Mouse (Mus musculus): ENCODE measurements around the gene Cmip. TPM values are rescaled to one million over a fixed set of nuclear protein-coding genes. Genes with fewer than 3 reads are reported as not detected.

Gene Cmip
- polyA plus RNA-seq, 1 experiment from 2014 or later, result 8.2 TPM

GRCm38 (mm10) chr8:117284768-117285484, 28.1 kb downstream of the Cmip start:
- Histone ChIP-seq H3K27ac (no peak overlapping the region), H3K9me3 (replicated peaks) (no peaks in the 10 kb centered on the region), H3K4me3 (no peak overlapping the region), H3K36me3 (peaks cover 23% of the 10 kb centered on the region), H3K27me3 (ENCODE audit: low read depth, poor library complexity, severe bottlenecking) (no peaks in the 10 kb centered on the region), H3K4me1 (peaks cover 47% of the 10 kb centered on the region)
- DNase-seq (ENCODE audit: low spot score), result no peak
- 87% methylated on average over 9 of the region's 9 CpGs for WGBS

GRCm38 (mm10) chr8:117287966-117288365, 31.1 kb downstream of the Cmip start:
- Histone ChIP-seq H3K9me3 (replicated peaks) (no peaks in the 10 kb centered on the region), H3K27me3 (ENCODE audit: low read depth, poor library complexity, severe bottlenecking) (no peaks in the 10 kb centered on the region), H3K4me3 (no peak overlapping the region), H3K4me1 (peaks cover 58% of the 10 kb centered on the region), H3K27ac (no peak overlapping the region), H3K36me3 (peaks cover 23% of the 10 kb centered on the region)
- DNase-seq (ENCODE audit: low spot score), result no peak
- 68% methylated on average over 8 of the region's 8 CpGs for WGBS

- Histone ChIP-seq H3K27ac (0 out of 2 replicates have a peak overlapping the region, but pooled peaks have one; percentile 3), H3K4me3 (no peak overlapping the region), H3K36me3 (peaks cover 23% of the 10 kb centered on the region), H3K27me3 (ENCODE audit: low read depth, poor library complexity, severe bottlenecking) (no peaks in the 10 kb centered on the region), H3K9me3 (replicated peaks) (no peaks in the 10 kb centered on the region), H3K4me1 (peaks cover 59% of the 10 kb centered on the region)
- WGBS, result 90% methylated on average over 9 of the region's 9 CpGs
- DNase-seq (ENCODE audit: low spot score), result no peak
Observed at GRCm38 (mm10) chr8:117289016-117289415, 32.2 kb downstream of the Cmip start.

GRCm38 (mm10) chr8:117290506-117290905, 33.6 kb downstream of the Cmip start:
- peaks cover 17% of the 10 kb centered on the region for H3K36me3 ChIP-seq
- peak; percentile 78 for DNase-seq (ENCODE audit: low spot score)
- no peak overlapping the region for H3K4me3 ChIP-seq
- H3K27me3 ChIP-seq (ENCODE audit: low read depth, poor library complexity, severe bottlenecking), result no peaks in the 10 kb centered on the region
- 28% methylated on average over 7 of the region's 7 CpGs for WGBS
- H3K27ac ChIP-seq, result peak overlapping the region; percentile 61
- no peaks in the 10 kb centered on the region for H3K9me3 ChIP-seq (replicated peaks)
- peaks cover 70% of the 10 kb centered on the region for H3K4me1 ChIP-seq

- Histone ChIP-seq H3K4me3 (no peak overlapping the region), H3K4me1 (peaks cover 72% of the 10 kb centered on the region), H3K27me3 (ENCODE audit: low read depth, poor library complexity, severe bottlenecking) (no peaks in the 10 kb centered on the region), H3K27ac (no peak overlapping the region), H3K36me3 (no peaks in the 10 kb centered on the region), H3K9me3 (replicated peaks) (no peaks in the 10 kb centered on the region)
- 28% methylated on average over 8 of the region's 8 CpGs for WGBS
- DNase-seq (ENCODE audit: low spot score), result no peak
Observed at GRCm38 (mm10) chr8:117292262-117292661, 35.4 kb downstream of the Cmip start.

GRCm38 (mm10) chr8:117294812-117295211, 37.9 kb downstream of the Cmip start:
- no peak overlapping the region for H3K4me3 ChIP-seq
- no peak for DNase-seq (ENCODE audit: low spot score)
- no peaks in the 10 kb centered on the region for H3K27me3 ChIP-seq (ENCODE audit: low read depth, poor library complexity, severe bottlenecking)
- peaks cover 84% of the 10 kb centered on the region for H3K4me1 ChIP-seq
- H3K27ac ChIP-seq, result peak overlapping the region; percentile 63
- 81% methylated on average over 10 of the region's 10 CpGs for WGBS
- H3K36me3 ChIP-seq, result no peaks in the 10 kb centered on the region
- no peaks in the 10 kb centered on the region for H3K9me3 ChIP-seq (replicated peaks)

- H3K4me1 ChIP-seq, result peaks cover 81% of the 10 kb centered on the region
- DNase-seq (ENCODE audit: low spot score), result no peak
- WGBS, result 79% methylated on average over 12 of the region's 12 CpGs
- no peaks in the 10 kb centered on the region for H3K9me3 ChIP-seq (replicated peaks)
- no peaks in the 10 kb centered on the region for H3K27me3 ChIP-seq (ENCODE audit: low read depth, poor library complexity, severe bottlenecking)
- no peak overlapping the region for H3K4me3 ChIP-seq
- peak overlapping the region; percentile 42 for H3K27ac ChIP-seq
- 0 out of 2 replicates have a peak, but pooled peaks cover 2% of the 10 kb centered on the region for H3K36me3 ChIP-seq
Observed at GRCm38 (mm10) chr8:117297913-117298518, 41.2 kb downstream of the Cmip start.

GRCm38 (mm10) chr8:117299204-117299603, 42.3 kb downstream of the Cmip start:
- Histone ChIP-seq H3K4me3 (no peak overlapping the region), H3K4me1 (peaks cover 81% of the 10 kb centered on the region), H3K9me3 (replicated peaks) (no peaks in the 10 kb centered on the region), H3K36me3 (0 out of 2 replicates have a peak, but pooled peaks cover 2% of the 10 kb centered on the region), H3K27ac (0 out of 2 replicates have a peak overlapping the region, but pooled peaks have one; percentile 38), H3K27me3 (ENCODE audit: low read depth, poor library complexity, severe bottlenecking) (no peaks in the 10 kb centered on the region)
- 79% methylated on average over 10 of the region's 10 CpGs for WGBS
- no peak for DNase-seq (ENCODE audit: low spot score)

- Histone ChIP-seq H3K27ac (peak overlapping the region; percentile 38), H3K27me3 (ENCODE audit: low read depth, poor library complexity, severe bottlenecking) (no peaks in the 10 kb centered on the region), H3K4me1 (peaks cover 79% of the 10 kb centered on the region), H3K4me3 (no peak overlapping the region), H3K9me3 (replicated peaks) (no peaks in the 10 kb centered on the region), H3K36me3 (0 out of 2 replicates have a peak, but pooled peaks cover 2% of the 10 kb centered on the region)
- no peak for DNase-seq (ENCODE audit: low spot score)
- WGBS, result 51% methylated on average over 7 of the region's 7 CpGs
Observed at GRCm38 (mm10) chr8:117300188-117300587, 43.3 kb downstream of the Cmip start.

- Histone ChIP-seq H3K4me1 (peaks cover 75% of the 10 kb centered on the region), H3K4me3 (no peak overlapping the region), H3K9me3 (replicated peaks) (no peaks in the 10 kb centered on the region), H3K27ac (peak overlapping the region; percentile 64), H3K27me3 (ENCODE audit: low read depth, poor library complexity, severe bottlenecking) (no peaks in the 10 kb centered on the region), H3K36me3 (0 out of 2 replicates have a peak, but pooled peaks cover 2% of the 10 kb centered on the region)
- DNase-seq (ENCODE audit: low spot score), result no peak
- WGBS, result 79% methylated on average over 12 of the region's 12 CpGs
Observed at GRCm38 (mm10) chr8:117301457-117302041, 44.7 kb downstream of the Cmip start.

- Histone ChIP-seq H3K4me1 (peaks cover 80% of the 10 kb centered on the region), H3K4me3 (no peak overlapping the region)
- WGBS, result 64% methylated on average over 11 of the region's 11 CpGs
Observed at GRCm38 (mm10) chr8:117302072-117302471, 45.2 kb downstream of the Cmip start.

GRCm38 (mm10) chr8:117303666-117304065, 46.8 kb downstream of the Cmip start:
- Histone ChIP-seq H3K9me3 (replicated peaks) (no peaks in the 10 kb centered on the region), H3K36me3 (0 out of 2 replicates have a peak, but pooled peaks cover 2% of the 10 kb centered on the region), H3K27me3 (ENCODE audit: low read depth, poor library complexity, severe bottlenecking) (no peaks in the 10 kb centered on the region), H3K4me3 (no peak overlapping the region), H3K4me1 (peaks cover 77% of the 10 kb centered on the region), H3K27ac (peak overlapping the region; percentile 58; the same call in 1 of the 2 replicates)
- WGBS, result 66% methylated on average over 9 of the region's 9 CpGs
- no peak for DNase-seq (ENCODE audit: low spot score)

More at GRCm38 (mm10) chr8:117302072-117302471, 45.2 kb downstream of the Cmip start:
- Histone ChIP-seq H3K27me3 (ENCODE audit: low read depth, poor library complexity, severe bottlenecking) (no peaks in the 10 kb centered on the region), H3K9me3 (replicated peaks) (no peaks in the 10 kb centered on the region), H3K36me3 (0 out of 2 replicates have a peak, but pooled peaks cover 2% of the 10 kb centered on the region), H3K27ac (peak overlapping the region; percentile 64)
- no peak for DNase-seq (ENCODE audit: low spot score)

- H3K4me3 ChIP-seq, result no peak overlapping the region
- H3K27ac ChIP-seq, result no peak overlapping the region
- no peaks in the 10 kb centered on the region for H3K9me3 ChIP-seq (replicated peaks)
- H3K27me3 ChIP-seq (ENCODE audit: low read depth, poor library complexity, severe bottlenecking), result no peaks in the 10 kb centered on the region
- H3K36me3 ChIP-seq, result 0 out of 2 replicates have a peak, but pooled peaks cover 2% of the 10 kb centered on the region
- DNase-seq (ENCODE audit: low spot score), result no peak
- 62% methylated on average over 5 of the region's 5 CpGs for WGBS
- peaks cover 60% of the 10 kb centered on the region for H3K4me1 ChIP-seq
Observed at GRCm38 (mm10) chr8:117305405-117305804, 48.5 kb downstream of the Cmip start.

Measured in limb, embryonic 10.5 days (tissue).